Mouse (Mus musculus): ENCODE measurements around the gene Cpsf4. TPM values are rescaled to one million over a fixed set of nuclear protein-coding genes. Genes with fewer than 3 reads are reported as not detected.
"Not testable (repeated sequence)": the region's sequence is repeated elsewhere in the genome, so short reads cannot be mapped to it uniquely, and the experiment has no call there.

The Cpsf4 gene
- polyA plus RNA-seq, 1 experiment from 2014 or later = 32.0 TPM

- DNase-seq (ENCODE audit: low spot score) = no peak
- Histone ChIP-seq H3K4me2 (ENCODE audit: low read length) (no peak overlapping the region), H3K36me3 (ENCODE audit: control insufficient read depth, insufficient read depth, low read length) (peaks cover 26% of the 10 kb centered on the region), H3K27me3 (replicated peaks; ENCODE audit: control insufficient read depth, insufficient read depth, low read length) (no peaks in the 10 kb centered on the region), H3K27ac (ENCODE audit: low read depth) (no peak overlapping the region), H3K9ac (ENCODE audit: low read length) (no peak overlapping the region), H3K9me3 (ENCODE audit: control insufficient read depth, low read length) (no peaks in the 10 kb centered on the region), H3K4me3 (ENCODE audit: low read depth, low read length) (no peak overlapping the region), H3K4me1 (replicated peaks; ENCODE audit: control insufficient read depth, insufficient read depth, low read length) (peaks cover 8% of the 10 kb centered on the region; the same call in 1 of the 2 replicates)
- WGBS = 93% methylated on average over 6 of the region's 6 CpGs
- ATAC-seq (replicated peaks; ENCODE audit: low FRiP score, low TSS enrichment, low read depth) = no peak
These were observed 40.4 kb downstream of the Cpsf4 start for GRCm38 (mm10) chr5:145207385-145207784.

GRCm38 (mm10) chr5:145207954-145208353 is 40.9 kb downstream of the Cpsf4 start:
- Histone ChIP-seq H3K9ac (ENCODE audit: low read length) (no peak overlapping the region), H3K9me3 (ENCODE audit: control insufficient read depth, low read length) (no peaks in the 10 kb centered on the region), H3K4me2 (ENCODE audit: low read length) (no peak overlapping the region), H3K27me3 (replicated peaks; ENCODE audit: control insufficient read depth, insufficient read depth, low read length) (no peaks in the 10 kb centered on the region), H3K4me3 (ENCODE audit: low read depth, low read length) (no peak overlapping the region), H3K27ac (ENCODE audit: low read depth) (no peak overlapping the region), H3K4me1 (replicated peaks; ENCODE audit: control insufficient read depth, insufficient read depth, low read length) (peaks cover 8% of the 10 kb centered on the region; the same call in 1 of the 2 replicates), H3K36me3 (ENCODE audit: control insufficient read depth, insufficient read depth, low read length) (peaks cover 31% of the 10 kb centered on the region)
- no peak for DNase-seq (ENCODE audit: low spot score)
- WGBS = 80% methylated on average over 5 of the region's 6 CpGs
- no peak for ATAC-seq (replicated peaks; ENCODE audit: low FRiP score, low TSS enrichment, low read depth)

GRCm38 (mm10) chr5:145208391-145208790 is 41.4 kb downstream of the Cpsf4 start:
- H3K4me2 ChIP-seq (ENCODE audit: low read length); H3K9me3 ChIP-seq (ENCODE audit: control insufficient read depth, low read length); H3K27me3 ChIP-seq (replicated peaks; ENCODE audit: control insufficient read depth, insufficient read depth, low read length); H3K27ac ChIP-seq (ENCODE audit: low read depth); H3K4me1 ChIP-seq (replicated peaks; ENCODE audit: control insufficient read depth, insufficient read depth, low read length); H3K4me3 ChIP-seq (ENCODE audit: low read depth, low read length); DNase-seq (ENCODE audit: low spot score); ATAC-seq (replicated peaks; ENCODE audit: low FRiP score, low TSS enrichment, low read depth); H3K9ac ChIP-seq (ENCODE audit: low read length): not testable (repeated sequence)
- H3K36me3 ChIP-seq (ENCODE audit: control insufficient read depth, insufficient read depth, low read length) = peaks cover 35% of the 10 kb centered on the region
- 40% methylated on average over 11 of the region's 11 CpGs for WGBS

- Histone ChIP-seq H3K9ac (ENCODE audit: low read length) (no peak overlapping the region), H3K4me2 (ENCODE audit: low read length) (no peak overlapping the region), H3K27ac (ENCODE audit: low read depth) (no peak overlapping the region), H3K27me3 (replicated peaks; ENCODE audit: control insufficient read depth, insufficient read depth, low read length) (no peaks in the 10 kb centered on the region), H3K4me1 (replicated peaks; ENCODE audit: control insufficient read depth, insufficient read depth, low read length) (no peaks in the 10 kb centered on the region), H3K4me3 (ENCODE audit: low read depth, low read length) (no peak overlapping the region), H3K36me3 (ENCODE audit: control insufficient read depth, insufficient read depth, low read length) (peaks cover 40% of the 10 kb centered on the region), H3K9me3 (ENCODE audit: control insufficient read depth, low read length) (no peaks in the 10 kb centered on the region)
- 93% methylated on average over 4 of the region's 4 CpGs for WGBS
- DNase-seq (ENCODE audit: low spot score) (no peak), ATAC-seq (replicated peaks; ENCODE audit: low FRiP score, low TSS enrichment, low read depth) (no peak)
These were observed 44.3 kb downstream of the Cpsf4 start for GRCm38 (mm10) chr5:145211340-145211739.

GRCm38 (mm10) chr5:145212216-145212615 is 45.2 kb downstream of the Cpsf4 start:
- DNase-seq (ENCODE audit: low spot score) (no peak), ATAC-seq (replicated peaks; ENCODE audit: low FRiP score, low TSS enrichment, low read depth) (no peak)
- Histone ChIP-seq H3K36me3 (ENCODE audit: control insufficient read depth, insufficient read depth, low read length) (peaks cover 40% of the 10 kb centered on the region), H3K27me3 (replicated peaks; ENCODE audit: control insufficient read depth, insufficient read depth, low read length) (no peaks in the 10 kb centered on the region), H3K4me2 (ENCODE audit: low read length) (no peak overlapping the region), H3K9me3 (ENCODE audit: control insufficient read depth, low read length) (no peaks in the 10 kb centered on the region), H3K4me1 (replicated peaks; ENCODE audit: control insufficient read depth, insufficient read depth, low read length) (no peaks in the 10 kb centered on the region), H3K4me3 (ENCODE audit: low read depth, low read length) (no peak overlapping the region), H3K27ac (ENCODE audit: low read depth) (no peak overlapping the region), H3K9ac (ENCODE audit: low read length) (no peak overlapping the region)
- 91% methylated on average over 4 of the region's 4 CpGs for WGBS

GRCm38 (mm10) chr5:145213505-145213904 is 46.5 kb downstream of the Cpsf4 start:
- Histone ChIP-seq H3K9me3 (ENCODE audit: control insufficient read depth, low read length) (no peaks in the 10 kb centered on the region), H3K4me1 (replicated peaks; ENCODE audit: control insufficient read depth, insufficient read depth, low read length) (no peaks in the 10 kb centered on the region), H3K36me3 (ENCODE audit: control insufficient read depth, insufficient read depth, low read length) (peaks cover 41% of the 10 kb centered on the region), H3K27ac (ENCODE audit: low read depth) (no peak overlapping the region), H3K4me2 (ENCODE audit: low read length) (no peak overlapping the region), H3K27me3 (replicated peaks; ENCODE audit: control insufficient read depth, insufficient read depth, low read length) (no peaks in the 10 kb centered on the region), H3K4me3 (ENCODE audit: low read depth, low read length) (no peak overlapping the region), H3K9ac (ENCODE audit: low read length) (no peak overlapping the region)
- WGBS = 92% methylated on average over 3 of the region's 3 CpGs
- ATAC-seq (replicated peaks; ENCODE audit: low FRiP score, low TSS enrichment, low read depth) = no peak
- DNase-seq (ENCODE audit: low spot score) = no peak

- Histone ChIP-seq H3K4me3 (ENCODE audit: low read depth, low read length) (no peak overlapping the region), H3K36me3 (ENCODE audit: control insufficient read depth, insufficient read depth, low read length) (peaks cover 53% of the 10 kb centered on the region), H3K4me2 (ENCODE audit: low read length) (no peak overlapping the region), H3K4me1 (replicated peaks; ENCODE audit: control insufficient read depth, insufficient read depth, low read length) (no peaks in the 10 kb centered on the region), H3K9me3 (ENCODE audit: control insufficient read depth, low read length) (no peaks in the 10 kb centered on the region), H3K27ac (ENCODE audit: low read depth) (no peak overlapping the region), H3K27me3 (replicated peaks; ENCODE audit: control insufficient read depth, insufficient read depth, low read length) (no peaks in the 10 kb centered on the region), H3K9ac (ENCODE audit: low read length) (no peak overlapping the region)
- ATAC-seq (replicated peaks; ENCODE audit: low FRiP score, low TSS enrichment, low read depth) (no peak), DNase-seq (ENCODE audit: low spot score) (no peak)
- WGBS = 72% methylated on average over 4 of the region's 4 CpGs
These were observed 47.7 kb downstream of the Cpsf4 start for GRCm38 (mm10) chr5:145214679-145215078.

- H3K27ac ChIP-seq (ENCODE audit: low read depth) = no peak overlapping the region
- DNase-seq (ENCODE audit: low spot score) (no peak), ATAC-seq (replicated peaks; ENCODE audit: low FRiP score, low TSS enrichment, low read depth) (peak; percentile 51)
- no peak overlapping the region for H3K4me2 ChIP-seq (ENCODE audit: low read length)
- no peak overlapping the region for H3K4me3 ChIP-seq (ENCODE audit: low read depth, low read length)
- 67% methylated on average over 6 of the region's 6 CpGs for WGBS
- no peaks in the 10 kb centered on the region for H3K9me3 ChIP-seq (ENCODE audit: control insufficient read depth, low read length)
- no peak overlapping the region for H3K9ac ChIP-seq (ENCODE audit: low read length)
- H3K36me3 ChIP-seq (ENCODE audit: control insufficient read depth, insufficient read depth, low read length) = peaks cover 53% of the 10 kb centered on the region
- H3K27me3 ChIP-seq (replicated peaks; ENCODE audit: control insufficient read depth, insufficient read depth, low read length) = no peaks in the 10 kb centered on the region
- H3K4me1 ChIP-seq (replicated peaks; ENCODE audit: control insufficient read depth, insufficient read depth, low read length) = no peaks in the 10 kb centered on the region
These were observed 50.7 kb downstream of the Cpsf4 start for GRCm38 (mm10) chr5:145217746-145218145.

GRCm38 (mm10) chr5:145218206-145218605 is 51.2 kb downstream of the Cpsf4 start:
- 97% methylated on average over 21 of the region's 21 CpGs for WGBS

More at GRCm38 (mm10) chr5:145218206-145218605, 51.2 kb downstream of the Cpsf4 start:
- H3K9me3 ChIP-seq (ENCODE audit: control insufficient read depth, low read length) = no peaks in the 10 kb centered on the region
- H3K36me3 ChIP-seq (ENCODE audit: control insufficient read depth, insufficient read depth, low read length) = peaks cover 50% of the 10 kb centered on the region
- H3K27ac ChIP-seq (ENCODE audit: low read depth) = no peak overlapping the region
- no peak overlapping the region for H3K4me3 ChIP-seq (ENCODE audit: low read depth, low read length)
- H3K9ac ChIP-seq (ENCODE audit: low read length) = no peak overlapping the region
- ATAC-seq (replicated peaks; ENCODE audit: low FRiP score, low TSS enrichment, low read depth) = no peak
- no peak for DNase-seq (ENCODE audit: low spot score)
- no peaks in the 10 kb centered on the region for H3K4me1 ChIP-seq (replicated peaks; ENCODE audit: control insufficient read depth, insufficient read depth, low read length)
- no peaks in the 10 kb centered on the region for H3K27me3 ChIP-seq (replicated peaks; ENCODE audit: control insufficient read depth, insufficient read depth, low read length)
- no peak overlapping the region for H3K4me2 ChIP-seq (ENCODE audit: low read length)

All from intestine, embryonic 14.5 days (tissue).